Mouse (Mus musculus) heart, embryonic 16.5 days (tissue): ENCODE data around the gene Ctsf. TPM values are rescaled to one million over a fixed set of nuclear protein-coding genes. Genes with fewer than 3 reads are reported as not detected.
A peak's percentile ranks its signal among the peaks of the same experiment; 100 is the strongest.

Experiments
- ATAC-seq: fragments of 200-750 bp; cut with Nextera tagmentation; replicated peaks from 2 replicates; pipeline ENCODE4 v1.8.0; 2017; ENCODE audit warnings: moderate number of reproducible peaks; ENCODE audit not compliant: insufficient read depth, low FRiP score; ENCODE audit errors: extremely low read depth
- H3K27ac ChIP-seq: fragments of 300-500 bp; sonication (generic); 2 replicates; pipeline ENCODE4 v1.5.1; 2014; ENCODE audit warnings: mild to moderate bottlenecking, low read length, control low read depth, moderate library complexity
- H3K27me3 ChIP-seq: fragments of 300-500 bp; sonication (generic); 2 replicates; pipeline ENCODE4 v1.6.1; 2014; ENCODE audit warnings: low read length, mixed read lengths; ENCODE audit not compliant: control insufficient read depth, insufficient read depth
- H3K36me3 ChIP-seq: fragments of 300-500 bp; sonication (generic); 2 replicates; pipeline ENCODE4 v1.6.1; 2014; ENCODE audit not compliant: control insufficient read depth, insufficient read depth
- H3K4me1 ChIP-seq: fragments of 300-500 bp; sonication (generic); 2 replicates; pipeline ENCODE4 v1.6.1; 2014; ENCODE audit warnings: low read length, mixed read lengths; ENCODE audit not compliant: control insufficient read depth, insufficient read depth
- H3K4me2 ChIP-seq: fragments of 300-500 bp; sonication (generic); 2 replicates; pipeline ENCODE4 v1.6.1; 2014; ENCODE audit warnings: low read depth, mild to moderate bottlenecking, control low read depth, low read length
- H3K4me3 ChIP-seq: fragments of 300-500 bp; sonication (generic); 2 replicates; pipeline ENCODE4 v1.5.1; 2014; ENCODE audit warnings: mild to moderate bottlenecking, control low read depth, low read length
- H3K9ac ChIP-seq: fragments of 300-500 bp; sonication (generic); 2 replicates; pipeline ENCODE4 v1.6.1; 2014; ENCODE audit warnings: low read length, control low read depth
- H3K9me3 ChIP-seq: fragments of 300-500 bp; sonication (generic); replicated peaks from 2 replicates; pipeline ENCODE4 v1.6.1; 2016; ENCODE audit warnings: low read length; ENCODE audit not compliant: control insufficient read depth
- WGBS: fragments of 180-500 bp; shearing (Covaris S2); extraction: QIAGEN DNeasy Blood & Tissue Kit; methylation state at CpG from one replicate; pipeline ENCODE4 v1.1.7; 2014; 5-methylcytosine and 5-hydroxymethylcytosine counted together
- polyA plus RNA-seq: library from polyadenylated mRNA; unstranded; fragments of >200 nt; fragmentation: Nextera tagmentation; extraction: Ambion mirVana; gene quantifications from 2 replicates; pipeline ENCODE4 v1.2.1, GENCODE M21; 2015

Ctsf gene
- polyA plus RNA-seq, 1 experiment from 2014 or later, result 35.0 TPM

DNA sequence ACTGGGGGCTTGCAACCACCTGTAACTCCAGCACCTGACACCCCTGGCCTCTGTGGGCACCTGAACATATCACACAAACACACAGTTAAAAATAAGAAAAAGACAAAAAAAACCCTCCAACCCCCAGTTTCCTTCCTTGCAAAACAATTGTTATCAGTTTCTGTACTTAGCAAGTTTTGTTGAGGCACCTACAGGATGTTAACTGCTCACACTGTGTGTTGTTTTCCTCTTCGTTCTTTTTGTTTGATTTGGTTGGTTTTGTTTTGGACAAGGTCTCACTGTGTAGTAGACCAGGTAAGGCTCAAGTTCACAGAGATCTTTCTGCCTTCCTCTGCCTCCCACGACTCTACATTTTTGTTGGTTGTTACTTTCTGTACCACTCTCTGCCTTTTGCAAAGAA lies 12.3 kb upstream of the Ctsf start:
- Histone ChIP-seq H3K4me3 (no peak overlapping the region), H3K9ac (no peak overlapping the region), H3K27ac (no peak overlapping the region), H3K4me1 (peaks cover 10% of the 10 kb centered on the region), H3K9me3 (no peaks in the 10 kb centered on the region), H3K27me3 (peaks cover 12% of the 10 kb centered on the region; the same call in 1 of the 2 replicates), H3K36me3 (no peaks in the 10 kb centered on the region), H3K4me2 (no peak overlapping the region)
- 46% methylated on average over 2 of the region's 2 CpGs for WGBS
- ATAC-seq, result no peak

GRCm38 (mm10) chr19:4845846-4846245 lies 9.1 kb upstream of the Ctsf start:
- H3K36me3 ChIP-seq, result no peaks in the 10 kb centered on the region
- no peaks in the 10 kb centered on the region for H3K4me1 ChIP-seq
- H3K9me3 ChIP-seq, result no peaks in the 10 kb centered on the region
- 0 out of 2 replicates have a peak, but pooled peaks cover 6% of the 10 kb centered on the region for H3K27me3 ChIP-seq
- 51% methylated on average over 2 of the region's 2 CpGs for WGBS
- H3K4me3 ChIP-seq, result no peak overlapping the region
- H3K9ac ChIP-seq, result no peak overlapping the region
- no peak overlapping the region for H3K4me2 ChIP-seq
- ATAC-seq, result no peak
- no peak overlapping the region for H3K27ac ChIP-seq

GRCm38 (mm10) chr19:4847490-4847889 lies 7.4 kb upstream of the Ctsf start:
- Histone ChIP-seq H3K4me3 (no peak overlapping the region), H3K9ac (no peak overlapping the region), H3K4me1 (no peaks in the 10 kb centered on the region), H3K4me2 (no peak overlapping the region), H3K9me3 (no peaks in the 10 kb centered on the region), H3K27me3 (0 out of 2 replicates have a peak, but pooled peaks cover 6% of the 10 kb centered on the region), H3K27ac (no peak overlapping the region), H3K36me3 (no peaks in the 10 kb centered on the region)
- 24% methylated on average over 7 of the region's 7 CpGs for WGBS
- no peak for ATAC-seq

GRCm38 (mm10) chr19:4849800-4850199 lies 5.1 kb upstream of the Ctsf start:
- no peak overlapping the region for H3K9ac ChIP-seq
- no peaks in the 10 kb centered on the region for H3K9me3 ChIP-seq
- H3K4me2 ChIP-seq, result no peak overlapping the region
- WGBS, result 46% methylated on average over 4 of the region's 4 CpGs
- no peak overlapping the region for H3K27ac ChIP-seq
- H3K36me3 ChIP-seq, result no peaks in the 10 kb centered on the region
- 0 out of 2 replicates have a peak, but pooled peaks cover 2% of the 10 kb centered on the region for H3K27me3 ChIP-seq
- H3K4me1 ChIP-seq, result peaks cover 3% of the 10 kb centered on the region; the same call in 1 of the 2 replicates
- no peak overlapping the region for H3K4me3 ChIP-seq
- no peak for ATAC-seq

DNA sequence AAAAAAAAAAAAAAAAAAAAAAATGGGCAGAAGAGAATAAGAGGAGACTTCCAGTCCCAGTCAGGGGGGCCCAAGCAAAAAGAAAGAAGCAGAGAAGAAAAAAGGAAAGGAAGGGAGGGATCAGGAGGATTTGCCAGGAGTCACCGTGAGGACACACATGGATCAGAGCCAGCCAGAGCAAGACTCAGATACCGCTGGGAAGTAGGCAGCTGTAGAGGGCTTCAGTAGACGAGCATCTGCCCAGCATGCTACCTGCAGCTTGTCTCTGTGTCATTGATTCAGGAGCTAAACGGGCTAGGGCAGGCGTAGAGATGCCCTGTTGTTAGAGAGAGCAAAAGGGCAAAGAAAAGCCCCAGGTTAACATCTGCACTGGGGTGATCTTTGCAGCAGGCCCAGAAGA lies 4.6 kb upstream of the Ctsf start:
- Histone ChIP-seq H3K9me3 (no peaks in the 10 kb centered on the region), H3K4me2 (no peak overlapping the region), H3K27me3 (0 out of 2 replicates have a peak, but pooled peaks cover 2% of the 10 kb centered on the region), H3K4me1 (peaks cover 3% of the 10 kb centered on the region; the same call in 1 of the 2 replicates), H3K9ac (no peak overlapping the region), H3K27ac (no peak overlapping the region), H3K36me3 (no peaks in the 10 kb centered on the region), H3K4me3 (no peak overlapping the region)
- ATAC-seq, result no peak
- 38% methylated on average over 5 of the region's 5 CpGs for WGBS

GRCm38 (mm10) chr19:4855470-4855820 lies 515 bp downstream of the Ctsf start:
- Histone ChIP-seq H3K4me1 (peaks cover 7% of the 10 kb centered on the region), H3K4me2 (peak overlapping the region; percentile 99), H3K4me3 (peak overlapping the region; percentile 74), H3K27ac (peak overlapping the region; percentile 53), H3K27me3 (0 out of 2 replicates have a peak, but pooled peaks cover 4% of the 10 kb centered on the region), H3K9me3 (no peaks in the 10 kb centered on the region), H3K36me3 (no peaks in the 10 kb centered on the region), H3K9ac (peak overlapping the region; percentile 83)
- ATAC-seq, result no peak
- WGBS, result 3% methylated on average over 14 of the region's 14 CpGs

GRCm38 (mm10) chr19:4855951-4856350 lies 1.0 kb downstream of the Ctsf start:
- Histone ChIP-seq H3K4me3 (peak overlapping the region; percentile 74; the same call in 1 of the 2 replicates), H3K9me3 (no peaks in the 10 kb centered on the region), H3K27me3 (0 out of 2 replicates have a peak, but pooled peaks cover 3% of the 10 kb centered on the region), H3K36me3 (no peaks in the 10 kb centered on the region), H3K4me2 (peak overlapping the region; percentile 99), H3K9ac (no peak overlapping the region), H3K27ac (no peak overlapping the region), H3K4me1 (peaks cover 7% of the 10 kb centered on the region)
- ATAC-seq, result no peak
- 73% methylated on average over 4 of the region's 4 CpGs for WGBS

GRCm38 (mm10) chr19:4859081-4859480 lies 4.2 kb downstream of the Ctsf start:
- no peak for ATAC-seq
- WGBS, result 36% methylated on average over 6 of the region's 6 CpGs
- H3K9ac ChIP-seq, result no peak overlapping the region
- 0 out of 2 replicates have a peak, but pooled peaks cover 2% of the 10 kb centered on the region for H3K27me3 ChIP-seq
- no peak overlapping the region for H3K27ac ChIP-seq
- H3K4me2 ChIP-seq, result no peak overlapping the region
- H3K4me1 ChIP-seq, result peaks cover 7% of the 10 kb centered on the region
- no peak overlapping the region for H3K4me3 ChIP-seq
- no peaks in the 10 kb centered on the region for H3K9me3 ChIP-seq
- H3K36me3 ChIP-seq, result no peaks in the 10 kb centered on the region

DNA sequence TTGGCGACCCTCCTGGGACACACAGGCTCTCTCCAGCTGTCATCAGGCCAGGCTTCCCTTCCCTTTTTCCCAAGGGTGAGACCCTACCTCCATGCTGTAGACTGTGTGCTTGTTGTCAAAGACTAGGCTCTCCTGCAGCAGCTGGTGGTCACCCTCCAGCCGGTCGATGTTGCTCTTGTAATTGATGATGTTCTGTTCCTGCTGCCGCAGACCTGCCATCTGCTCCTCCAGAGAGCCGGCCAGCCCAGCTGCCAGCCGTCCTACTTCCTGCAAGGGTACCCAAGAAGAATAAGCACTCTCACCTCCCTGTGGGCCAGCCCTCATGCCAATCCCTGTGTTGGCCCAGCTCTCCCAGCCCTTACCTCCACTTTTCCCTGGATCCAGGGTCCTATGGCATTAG lies 8.1 kb downstream of the Ctsf start:
- 78% methylated on average over 6 of the region's 6 CpGs for WGBS
- Histone ChIP-seq H3K27ac (no peak overlapping the region), H3K4me2 (no peak overlapping the region), H3K27me3 (peaks cover 11% of the 10 kb centered on the region; the same call in 1 of the 2 replicates), H3K9ac (no peak overlapping the region), H3K4me3 (no peak overlapping the region), H3K36me3 (no peaks in the 10 kb centered on the region), H3K4me1 (peaks cover 4% of the 10 kb centered on the region; the same call in 1 of the 2 replicates), H3K9me3 (no peaks in the 10 kb centered on the region)
- ATAC-seq, result no peak
